Mouse (Mus musculus) kidney, adult 18-20 months (tissue): ENCODE measurements around the gene H2al1o.
"Not testable (repeated sequence)": the region's sequence is repeated elsewhere in the genome, so short reads cannot be mapped to it uniquely, and the experiment has no call there.

Experiments used
- DNase-seq: peaks from one replicate; pipeline ENCODE4 v3.0.0; 2021

H2al1o gene

DNA sequence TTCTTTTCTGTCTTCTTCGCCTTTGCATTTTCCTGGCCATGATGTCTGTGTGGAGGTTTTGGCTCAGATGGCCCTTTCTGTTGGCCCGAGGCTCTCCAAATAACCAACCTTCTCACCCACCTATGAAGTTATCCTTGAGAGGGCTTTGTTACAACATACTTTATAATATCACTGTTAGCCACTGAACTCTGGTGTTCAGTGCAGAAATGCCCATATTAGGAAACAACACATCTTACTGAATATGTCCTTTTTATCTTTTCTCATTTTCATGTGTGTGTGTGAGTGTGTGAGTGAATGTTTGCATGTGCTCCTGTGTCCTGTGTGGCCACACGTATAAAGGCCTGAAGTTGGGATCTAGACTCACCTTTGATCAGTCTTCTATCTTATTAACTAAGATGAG, at the start of gene H2al1o:
Gene H2al1o (minus strand): TSS at position 101 of the 400 bp plus-strand sequence.
- DNase-seq = not testable (repeated sequence)

DNA sequence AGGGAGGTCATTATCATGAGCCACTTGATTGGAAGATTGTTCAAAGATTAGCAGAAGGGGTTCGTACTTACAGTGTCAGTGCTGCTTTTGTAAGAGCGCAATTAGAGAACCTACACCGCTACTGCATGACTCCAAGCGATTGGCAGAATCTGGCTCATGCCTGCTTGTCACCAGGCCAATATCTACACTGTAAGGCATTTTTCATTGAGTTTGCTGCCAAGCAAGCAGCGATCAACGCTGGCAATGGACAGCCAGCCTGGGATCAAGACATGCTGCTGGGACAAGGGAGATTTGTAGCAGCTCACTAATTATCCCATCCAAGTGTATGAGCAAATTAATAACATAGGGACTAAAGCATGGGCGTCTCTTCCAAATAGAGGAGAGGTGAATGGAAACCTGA, 25.8 kb upstream of the H2al1o start:
- not testable (repeated sequence) for DNase-seq

DNA sequence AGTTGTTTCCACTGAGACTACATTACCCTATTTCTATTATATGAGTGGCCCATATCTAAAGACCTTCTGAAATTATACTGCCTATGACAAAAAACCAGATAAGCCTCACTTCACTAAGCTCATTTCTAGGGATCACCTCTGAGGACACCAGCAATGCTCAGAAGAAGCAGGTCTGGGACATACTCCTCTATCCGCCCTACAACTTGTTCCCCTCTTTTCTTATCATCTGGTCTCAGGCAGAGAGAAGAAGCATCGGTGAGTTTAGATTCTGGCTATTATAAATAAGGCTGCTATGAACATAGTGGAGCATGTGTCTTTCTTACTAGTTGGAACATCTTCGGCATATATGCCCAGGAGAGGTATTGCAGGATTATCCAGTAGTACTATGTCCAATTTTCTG, 35.3 kb downstream of the H2al1o start:
- DNase-seq = no peak
